Mouse (Mus musculus) MEL (cell line): ENCODE data around the gene Gm45716. TPM values are rescaled to one million over a fixed set of nuclear protein-coding genes. Genes with fewer than 3 reads are reported as not detected.

ENCODE experiments used
- DNase-seq: peaks from one replicate; pipeline ENCODE4 v3.0.0; 2011; ENCODE audit warnings: low read depth, low spot score
- H3K27ac ChIP-seq: 2 replicates; pipeline ENCODE4 v1.5.1; 2012; ENCODE audit warnings: low read depth, mild to moderate bottlenecking, control low read depth, low read length, moderate library complexity; ENCODE audit not compliant: control insufficient read depth
- H3K27me3 ChIP-seq, 2 experiments: fragments of 150-350 bp in 1 of 2; sonication (generic) in 1 of 2; 2 replicates each; pipeline ENCODE4 v1.6.1; 2012; ENCODE audit warnings: low read length in 2 of 2, mild to moderate bottlenecking in 2 of 2, improper control_type of control experiment in 1 of 2, moderate library complexity in 1 of 2; ENCODE audit not compliant: insufficient read depth in 2 of 2, control insufficient read depth in 1 of 2
- H3K36me3 ChIP-seq, 2 experiments: 2 replicates each; pipeline ENCODE4 v1.6.1; 2012 to 2014; ENCODE audit warnings: low read length in 2 of 2, improper control_type of control experiment in 1 of 2, inconsistent platforms in 1 of 2, mild to moderate bottlenecking in 1 of 2; ENCODE audit not compliant: insufficient read depth in 2 of 2, control insufficient read depth in 1 of 2
- H3K4me1 ChIP-seq, 2 experiments: fragments of 150-350 bp in 1 of 2; sonication (generic) in 1 of 2; 2 replicates each; pipeline ENCODE4 v1.6.1; 2012; ENCODE audit warnings: low read length in 2 of 2, improper control_type of control experiment in 1 of 2, mild to moderate bottlenecking in 1 of 2; ENCODE audit not compliant: insufficient read depth in 2 of 2, control insufficient read depth in 1 of 2
- H3K4me3 ChIP-seq, 2 experiments: fragments of 150-350 bp in 1 of 2; sonication (generic) in 1 of 2; 2 replicates each; pipeline ENCODE4 v1.5.1; 2012; ENCODE audit warnings: low read depth in 2 of 2, low read length in 2 of 2, mild to moderate bottlenecking in 2 of 2, moderate library complexity in 2 of 2, control low read depth in 1 of 2, improper control_type of control experiment in 1 of 2; ENCODE audit not compliant: control insufficient read depth in 1 of 2, insufficient read depth in 1 of 2
- H3K79me2 ChIP-seq: 2 replicates; pipeline ENCODE4 v1.6.1; 2012; ENCODE audit warnings: mild to moderate bottlenecking, low read length, moderate library complexity; ENCODE audit not compliant: control insufficient read depth, poor library complexity, insufficient read depth
- H3K9ac ChIP-seq: 2 replicates; pipeline ENCODE4 v1.6.1; 2012; ENCODE audit warnings: low read depth, mild to moderate bottlenecking, control low read depth, low read length, moderate library complexity; ENCODE audit not compliant: control insufficient read depth, poor library complexity, severe bottlenecking
- H3K9me3 ChIP-seq: fragments of 150-350 bp; sonication (generic); replicated peaks from 2 replicates; pipeline ENCODE4 v1.6.1; 2012; ENCODE audit warnings: mild to moderate bottlenecking, low read length, improper control_type of control experiment, moderate library complexity; ENCODE audit not compliant: insufficient read depth
- BHLHE40 ChIP-seq: IDR thresholded peaks from 2 replicates; pipeline ENCODE4 v1.6.1; 2012; ENCODE audit warnings: low read depth, mild to moderate bottlenecking, inconsistent platforms, low read length, improper control_type of control experiment, borderline replicate concordance
- CHD2 ChIP-seq: IDR thresholded peaks from 2 replicates; pipeline ENCODE4 v1.6.1; 2011; ENCODE audit warnings: low read length, improper control_type of control experiment
- ETS1 ChIP-seq: IDR thresholded peaks from 2 replicates; pipeline ENCODE4 v1.6.1; 2012; ENCODE audit warnings: low read depth, mild to moderate bottlenecking, inconsistent platforms, low read length, improper control_type of control experiment, moderate library complexity
- GABPA ChIP-seq: IDR thresholded peaks from 2 replicates; pipeline ENCODE4 v1.6.1; 2012; ENCODE audit warnings: low read depth, mild to moderate bottlenecking, inconsistent platforms, low read length, improper control_type of control experiment, moderate library complexity
- JUND ChIP-seq: IDR thresholded peaks from 2 replicates; pipeline ENCODE4 v1.6.1; 2011; ENCODE audit warnings: low read depth, mild to moderate bottlenecking, improper control_type of control experiment, low read length
- KAT2A ChIP-seq: conservative IDR thresholded peaks from 2 replicates; pipeline ENCODE4 v1.6.1; 2012; ENCODE audit warnings: low read depth, low read length, improper control_type of control experiment, inconsistent platforms
- MAX ChIP-seq: IDR thresholded peaks from 2 replicates; pipeline ENCODE4 v1.6.1; 2011; ENCODE audit warnings: low read length, improper control_type of control experiment
- MEF2A ChIP-seq: IDR thresholded peaks from 2 replicates; pipeline ENCODE4 v1.6.1; 2014; ENCODE audit warnings: low read depth, mild to moderate bottlenecking, inconsistent platforms, low read length, improper control_type of control experiment; ENCODE audit not compliant: poor library complexity, insufficient replicate concordance, severe bottlenecking; ENCODE audit errors: extremely low read depth
- MXI1 ChIP-seq: IDR thresholded peaks from 2 replicates; pipeline ENCODE4 v1.6.1; 2011; ENCODE audit warnings: mild to moderate bottlenecking, low read depth, low read length, improper control_type of control experiment
- NELFE ChIP-seq: IDR thresholded peaks from 2 replicates; pipeline ENCODE4 v1.6.1; 2011; ENCODE audit warnings: low read depth, low read length, improper control_type of control experiment
- NRF1 ChIP-seq: IDR thresholded peaks from 2 replicates; pipeline ENCODE4 v1.6.1; 2014; ENCODE audit warnings: low read depth, mild to moderate bottlenecking, inconsistent platforms, low read length, improper control_type of control experiment, moderate library complexity; ENCODE audit not compliant: poor library complexity, insufficient read depth, severe bottlenecking
- POLR2A ChIP-seq, 2 experiments: IDR thresholded peaks; 2 replicates each; pipeline ENCODE4 v1.6.1; 2011 to 2012; ENCODE audit warnings: low read length in 2 of 2, mild to moderate bottlenecking in 2 of 2, control low read depth in 1 of 2, improper control_type of control experiment in 1 of 2, low read depth in 1 of 2, moderate library complexity in 1 of 2; ENCODE audit not compliant: control insufficient read depth in 1 of 2, insufficient read depth in 1 of 2, poor library complexity in 1 of 2
- RAD21 ChIP-seq: IDR thresholded peaks from 2 replicates; pipeline ENCODE4 v1.6.1; 2011; ENCODE audit warnings: mild to moderate bottlenecking, low read depth, low read length, improper control_type of control experiment
- TAL1 ChIP-seq: IDR thresholded peaks from 2 replicates; pipeline ENCODE4 v1.6.1; 2012; ENCODE audit warnings: mild to moderate bottlenecking, inconsistent platforms, low read length, moderate library complexity, mixed read lengths
- TBP ChIP-seq: IDR thresholded peaks from 2 replicates; pipeline ENCODE4 v1.8.0; 2011; ENCODE audit warnings: low read depth, low read length, improper control_type of control experiment
- TCF12 ChIP-seq: IDR thresholded peaks from 2 replicates; pipeline ENCODE4 v1.6.1; 2014; ENCODE audit warnings: low read depth, mild to moderate bottlenecking, inconsistent platforms, low read length, improper control_type of control experiment, moderate library complexity
- ZC3H11A ChIP-seq: IDR thresholded peaks from 2 replicates; pipeline ENCODE4 v1.6.1; 2012; ENCODE audit warnings: low read depth, mild to moderate bottlenecking, inconsistent platforms, low read length, improper control_type of control experiment
- ZNF384 ChIP-seq: IDR thresholded peaks from 2 replicates; pipeline ENCODE4 v1.6.1; 2012; ENCODE audit warnings: low read depth, mild to moderate bottlenecking, inconsistent platforms, low read length, improper control_type of control experiment
- polyA plus RNA-seq, 2 experiments: library from polyadenylated mRNA; stranded (reverse) in 1 of 2; unstranded in 1 of 2; fragments of >175 nt in 1 of 2; fragments of >200 nt in 1 of 2; gene quantifications; 2 replicates each; pipeline versions ENCODE4 v1.2.1 to v1.2.4; 2012; ENCODE audit warnings: low replicate concordance in 2 of 2, low read depth in 1 of 2; ENCODE audit not compliant: insufficient read length in 2 of 2, insufficient read depth in 1 of 2, missing spikeins in 1 of 2
- total RNA-seq: library from RNA; depleted of rRNA; stranded (reverse); fragments of 300-350 nt; gene quantifications from 2 replicates; pipeline ENCODE4 v1.2.3, GENCODE M21; 2012

The Gm45716 gene
- total and polyA plus RNA-seq, 3 experiments = 2.9 to 4.1 TPM; not detected in 1

DNA sequence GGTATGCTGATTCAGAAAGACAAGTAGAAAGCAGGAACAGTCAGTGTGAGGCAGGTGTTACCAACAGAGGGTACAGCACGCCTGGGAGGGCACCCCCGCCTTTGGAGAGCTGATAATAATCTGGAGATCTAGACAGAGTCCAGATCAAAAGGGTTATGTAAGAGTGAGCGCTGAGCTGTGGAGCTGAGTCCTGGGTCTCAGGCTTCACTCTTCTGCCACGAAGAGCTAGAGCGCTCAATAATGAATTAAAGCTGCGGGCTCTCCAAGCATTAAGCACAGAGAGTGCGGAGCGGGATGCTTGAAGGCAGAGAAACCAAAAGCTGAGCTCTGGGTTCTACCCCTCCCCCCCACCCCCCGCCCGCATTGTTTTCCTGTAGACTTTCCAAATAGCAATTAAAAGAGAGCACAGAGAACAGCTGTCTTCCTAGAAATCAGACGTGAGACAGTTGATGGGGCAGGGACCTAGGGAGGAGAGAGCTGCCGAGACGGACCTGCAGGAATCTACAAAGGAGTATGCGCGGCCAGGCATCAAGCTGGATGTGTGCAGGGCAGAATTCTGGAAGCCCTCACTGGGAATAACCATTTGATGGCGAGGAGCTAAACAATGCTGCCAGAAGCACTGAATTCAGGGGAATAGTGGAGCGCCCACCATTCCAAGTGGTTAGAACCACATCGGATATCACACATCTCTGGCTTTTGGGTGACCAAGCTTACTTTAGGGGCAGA lies 82.1 kb downstream of the Gm45716 start:
- Histone ChIP-seq H3K79me2 (no peaks in the 10 kb centered on the region), H3K36me3 (0 out of 4 replicates have a peak, but pooled peaks cover 0 to 1% of the 10 kb centered on the region in 2 experiments), H3K4me3 (no peak overlapping the region), H3K4me1 (no peaks in the 10 kb centered on the region), H3K9ac (no peak overlapping the region), H3K9me3 (no peaks in the 10 kb centered on the region), H3K27me3 (no peaks in the 10 kb centered on the region), H3K27ac (no peak overlapping the region)
- no peak for DNase-seq
- TF ChIP-seq ZC3H11A = no peak
- TF ChIP-seq RAD21 = no peak
- TF ChIP-seq ETS1 = no peak
- no peak for TF ChIP-seq TBP
- TF ChIP-seq NRF1 = no peak
- no peak for TF ChIP-seq BHLHE40
- TF ChIP-seq MEF2A = no peak
- TF ChIP-seq ZNF384 = no peak
- no peak for TF ChIP-seq CHD2
- TF ChIP-seq NELFE = no peak

DNA sequence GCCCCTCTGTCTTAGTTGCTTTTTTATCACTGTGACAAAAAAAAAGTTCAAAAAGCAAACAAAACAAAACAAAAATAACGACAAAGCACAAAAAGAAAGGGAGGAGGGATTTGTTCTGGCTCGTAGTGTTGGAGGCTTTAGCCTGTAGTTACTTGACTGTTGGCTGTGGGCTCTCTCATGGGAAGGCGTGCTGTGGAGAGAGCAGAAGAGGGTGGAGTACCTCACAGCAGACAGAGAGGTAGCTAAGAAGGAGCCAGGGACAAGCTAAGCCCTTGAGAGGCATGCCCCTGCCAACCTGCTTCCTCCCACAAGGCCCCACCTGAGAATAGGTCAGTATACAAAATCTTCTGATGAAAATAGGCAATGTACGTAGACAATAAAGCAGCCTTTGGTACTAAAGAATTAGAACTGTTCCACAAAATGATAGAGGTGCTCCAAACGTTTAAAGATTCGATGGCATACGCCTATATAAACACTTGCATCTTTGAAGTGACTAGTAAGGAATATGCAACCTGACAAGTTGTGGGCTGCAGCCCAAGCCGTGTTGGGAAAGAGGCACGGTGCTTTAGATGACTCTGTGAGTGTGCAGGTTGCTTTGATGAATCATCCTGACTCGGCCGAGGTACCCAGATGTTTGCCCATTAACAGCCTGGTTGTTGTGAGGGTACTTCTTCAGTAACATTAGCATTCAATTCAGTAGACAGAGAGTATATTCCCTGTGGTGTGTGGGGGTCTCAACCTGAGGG lies 82.8 kb downstream of the Gm45716 start:
- H3K27ac ChIP-seq = no peak overlapping the region
- no peak for DNase-seq
- no peak overlapping the region for H3K4me3 ChIP-seq
- TF ChIP-seq POLR2A (IDR thresholded peaks at IDR 0.05; ENCODE audit: control insufficient read depth in 1 of 2, insufficient read depth in 1 of 2, low read depth in 1 of 2, low read length in 2 of 2, poor library complexity in 1 of 2) (no peak), CHD2 (no peak), NELFE (no peak), TAL1 (no peak), JUND (no peak), TCF12 (no peak), GABPA (no peak), KAT2A (no peak), TBP (no peak), MAX (no peak), MXI1 (no peak)
- no peaks in the 10 kb centered on the region for H3K79me2 ChIP-seq
- H3K27me3 ChIP-seq = no peaks in the 10 kb centered on the region
- H3K4me1 ChIP-seq = no peaks in the 10 kb centered on the region
- H3K9me3 ChIP-seq = no peaks in the 10 kb centered on the region
- H3K9ac ChIP-seq = no peak overlapping the region
- 0 out of 4 replicates have a peak, but pooled peaks cover 0 to 1% of the 10 kb centered on the region in 2 experiments for H3K36me3 ChIP-seq
